8 mouse cellular contexts compared by ENCODE assay signal in genomic region chr5:144964872-144965638, GRCm38 (mm10). TPM values are rescaled to one million over a fixed set of nuclear protein-coding genes. Genes with fewer than 3 reads are reported as not detected.
DNase-seq lines count a peak whose midpoint lies in the region; ATAC-seq and TF ChIP-seq lines count a peak whose summit lies in the region.

No protein-coding gene starts in this region.

- DNase-seq in c-Kit-positive CD71-negative TER-119-negative erythroid progenitor cells, embryonic 14.5 days (ENCODE audit: low read depth), result peak; percentile 80
- DNase-seq in forebrain, embryonic 10.5 days (ENCODE audit: extremely low spot score, low spot score), result peak; percentile 93
- DNase-seq in kidney, postnatal 14 days, result peak; percentile 92
- DNase-seq in stomach, postnatal 0 days (ENCODE audit: low spot score), result peak; percentile 95

- no peak for TF ChIP-seq EP300 in stomach, postnatal 0 days (optimal IDR thresholded peaks at IDR 0.05)

- peak overlapping the region; percentile 74 for H3K4me2 ChIP-seq in heart, embryonic 15.5 days
- peak overlapping the region; percentile 82 for H3K4me2 ChIP-seq in liver, embryonic 15.5 days
- H3K4me2 ChIP-seq in neural tube, embryonic 12.5 days (replicated peaks), result peak overlapping the region; percentile 72
- H3K4me2 ChIP-seq in stomach, postnatal 0 days (replicated peaks; ENCODE audit: low read depth), result peak overlapping the region; percentile 61

- 1% methylated on average over 32 of the region's 56 CpGs for WGBS in forebrain, embryonic 10.5 days
- under 1% methylated on average over 23 of the region's 56 CpGs for WGBS in heart, embryonic 15.5 days
- WGBS in liver, embryonic 15.5 days (ENCODE audit: insufficient replicate concordance), result under 1% methylated on average over 29 of the region's 56 CpGs
- WGBS in neural tube, embryonic 12.5 days, result under 1% methylated on average over 30 of the region's 56 CpGs
- 2% methylated on average over 13 of the region's 56 CpGs for WGBS in stomach, postnatal 0 days

- H3K9ac ChIP-seq in heart, embryonic 15.5 days, result peak overlapping the region; percentile 97
- peak overlapping the region; percentile 55; the same call in 1 of the 2 replicates for H3K9ac ChIP-seq in liver, embryonic 15.5 days
- H3K9ac ChIP-seq in neural tube, embryonic 12.5 days, result peak overlapping the region; percentile 97
- peak overlapping the region; percentile 94 for H3K9ac ChIP-seq in stomach, postnatal 0 days (ENCODE audit: low read length)

- H3K4me1 ChIP-seq in E14TG2a.4 (replicated peaks; ENCODE audit: low read depth, low read length), result peaks cover 61% of the 10 kb centered on the region
- peaks cover 32% of the 10 kb centered on the region for H3K4me1 ChIP-seq in forebrain, embryonic 10.5 days
- H3K4me1 ChIP-seq in heart, embryonic 15.5 days (replicated peaks), result peaks cover 34% of the 10 kb centered on the region
- H3K4me1 ChIP-seq in liver, embryonic 15.5 days (replicated peaks), result peaks cover 23% of the 10 kb centered on the region
- H3K4me1 ChIP-seq in neural tube, embryonic 12.5 days, result peaks cover 28% of the 10 kb centered on the region
- peaks cover 5% of the 10 kb centered on the region for H3K4me1 ChIP-seq in stomach, postnatal 0 days (replicated peaks; ENCODE audit: control insufficient read depth, insufficient read depth)

- no peaks in the 10 kb centered on the region for H3K9me3 ChIP-seq in E14TG2a.4 (ENCODE audit: low read length)
- H3K9me3 ChIP-seq in forebrain, embryonic 10.5 days, result no peaks in the 10 kb centered on the region
- H3K9me3 ChIP-seq in heart, embryonic 15.5 days (replicated peaks), result no peaks in the 10 kb centered on the region
- no peaks in the 10 kb centered on the region for H3K9me3 ChIP-seq in liver, embryonic 15.5 days (replicated peaks)
- no peaks in the 10 kb centered on the region for H3K9me3 ChIP-seq in neural tube, embryonic 12.5 days
- H3K9me3 ChIP-seq in stomach, postnatal 0 days (ENCODE audit: control insufficient read depth, low read length), result no peaks in the 10 kb centered on the region

- no peak for TF ChIP-seq CTCF in E14TG2a.4 (conservative IDR thresholded peaks at IDR 0.05; ENCODE audit: low read length)
- TF ChIP-seq CTCF in stomach, postnatal 0 days (IDR thresholded peaks at IDR 0.05; ENCODE audit: low read depth), result 0 out of 2 replicates have a peak, but pooled peaks have one; percentile 1

- peak overlapping the region; percentile 95 for H3K27ac ChIP-seq in forebrain, embryonic 10.5 days
- peak overlapping the region; percentile 96 for H3K27ac ChIP-seq in heart, embryonic 15.5 days
- H3K27ac ChIP-seq in liver, embryonic 15.5 days (replicated peaks), result peak overlapping the region; percentile 66
- peak overlapping the region; percentile 80 for H3K27ac ChIP-seq in neural tube, embryonic 12.5 days
- H3K27ac ChIP-seq in stomach, postnatal 0 days (replicated peaks), result peak overlapping the region; percentile 99

- H3K4me3 ChIP-seq in E14TG2a.4 (replicated peaks; ENCODE audit: low read length), result peak overlapping the region; percentile 88
- peak overlapping the region; percentile 87 for H3K4me3 ChIP-seq in forebrain, embryonic 10.5 days
- H3K4me3 ChIP-seq in heart, embryonic 15.5 days, result peak overlapping the region; percentile 91
- H3K4me3 ChIP-seq in liver, embryonic 15.5 days (replicated peaks), result peak overlapping the region; percentile 68
- peak overlapping the region; percentile 96 for H3K4me3 ChIP-seq in neural tube, embryonic 12.5 days
- peak overlapping the region; percentile 89 for H3K4me3 ChIP-seq in stomach, postnatal 0 days (ENCODE audit: low read depth, low read length)

- peaks cover 20% of the 10 kb centered on the region; the same call in 1 of the 2 replicates for H3K36me3 ChIP-seq in E14TG2a.4 (ENCODE audit: insufficient read depth, low read length)
- H3K36me3 ChIP-seq in forebrain, embryonic 10.5 days (replicated peaks), result 0 out of 2 replicates have a peak, but pooled peaks cover 5% of the 10 kb centered on the region
- H3K36me3 ChIP-seq in heart, embryonic 15.5 days, result no peaks in the 10 kb centered on the region
- H3K36me3 ChIP-seq in liver, embryonic 15.5 days (replicated peaks), result no peaks in the 10 kb centered on the region
- no peaks in the 10 kb centered on the region for H3K36me3 ChIP-seq in neural tube, embryonic 12.5 days
- no peaks in the 10 kb centered on the region for H3K36me3 ChIP-seq in stomach, postnatal 0 days (ENCODE audit: control insufficient read depth, insufficient read depth, low read length)

- peaks cover 11% of the 10 kb centered on the region for H3K27me3 ChIP-seq in E14TG2a.4 (ENCODE audit: insufficient read depth, low read length)
- H3K27me3 ChIP-seq in forebrain, embryonic 10.5 days (ENCODE audit: poor library complexity, severe bottlenecking), result peaks cover 18% of the 10 kb centered on the region
- H3K27me3 ChIP-seq in heart, embryonic 15.5 days, result 0 out of 2 replicates have a peak, but pooled peaks cover 4% of the 10 kb centered on the region
- H3K27me3 ChIP-seq in liver, embryonic 15.5 days, result peaks cover 40% of the 10 kb centered on the region
- H3K27me3 ChIP-seq in neural tube, embryonic 12.5 days (replicated peaks), result peaks cover 4% of the 10 kb centered on the region
- no peaks in the 10 kb centered on the region for H3K27me3 ChIP-seq in stomach, postnatal 0 days (ENCODE audit: control insufficient read depth, insufficient read depth, low read length)

- peak; percentile 66 for ATAC-seq in heart, embryonic 15.5 days (replicated peaks; ENCODE audit: insufficient number of reproducible peaks, insufficient read depth, low FRiP score, low read depth)
- ATAC-seq in liver, embryonic 15.5 days (ENCODE audit: insufficient read depth), result peak; percentile 73
- peak; percentile 83 for ATAC-seq in neural tube, embryonic 12.5 days (ENCODE audit: low FRiP score, low read depth)
- peak; percentile 86 for ATAC-seq in stomach, postnatal 0 days (ENCODE audit: low FRiP score, low TSS enrichment)

RNA-seq across cellular contexts. Expression of gene Smurf1, which starts 0.6 kb away (rescaled TPM):
- polyA plus RNA-seq in forebrain, embryonic 10.5 days (2016; fragmentation: Nextera tagmentation; extraction: Ambion mirVana), result 12.1 and 13.0 TPM in 2 replicates
- polyA plus RNA-seq in heart, embryonic 15.5 days (2015; fragmentation: Nextera tagmentation; extraction: Ambion mirVana), result 11.3 and 13.8 TPM in 2 replicates
- polyA plus RNA-seq in liver, embryonic 15.5 days (2015; fragmentation: Nextera tagmentation; extraction: Ambion mirVana), result 2.0 and 2.3 TPM in 2 replicates
- 26.5 and 30.2 TPM in 2 replicates for polyA plus RNA-seq in neural tube, embryonic 12.5 days (2016; fragmentation: Nextera tagmentation; extraction: Ambion mirVana)
- polyA plus RNA-seq in stomach, postnatal 0 days (2015; fragmentation: Nextera tagmentation; extraction: Ambion mirVana), result 11.2 and 11.6 TPM in 2 replicates

Comparison
In these comparisons a context has a peak if more than half of its experiments do, and no peak if none do; other contexts are left out.
1. Peak in every context shown above with its lines: DNase-seq, ATAC-seq, H3K4me3 ChIP-seq and H3K27ac ChIP-seq.